Mouse (Mus musculus) neural tube, embryonic 12.5 days (tissue): ENCODE measurements at regions not wholly inside any gene's neighbourhood (a gene's known extent, or its start where the extent isn't known, plus 50 kb on each side); places are given as distances from the start of the nearest gene placed in this dataset.

Experiments
- ATAC-seq: fragments of 200-750 bp; cut with Nextera tagmentation; 2 replicates; pipeline ENCODE4 v1.8.0; 2017; ENCODE audit warnings: low read depth, mild to moderate bottlenecking, moderate TSS enrichment, moderate library complexity; ENCODE audit not compliant: low FRiP score
- H3K27ac ChIP-seq: fragments of 300-500 bp; sonication (generic); 2 replicates; pipeline ENCODE4 v1.5.1; 2016
- H3K27me3 ChIP-seq: fragments of 300-500 bp; sonication (generic); replicated peaks from 2 replicates; pipeline ENCODE4 v1.6.1; 2016; ENCODE audit warnings: mild to moderate bottlenecking
- H3K36me3 ChIP-seq: fragments of 300-500 bp; sonication (generic); 2 replicates; pipeline ENCODE4 v1.6.1; 2016; ENCODE audit warnings: mild to moderate bottlenecking
- H3K4me1 ChIP-seq: fragments of 300-500 bp; sonication (generic); 2 replicates; pipeline ENCODE4 v1.6.1; 2016
- H3K4me2 ChIP-seq: fragments of 300-500 bp; sonication (generic); replicated peaks from 2 replicates; pipeline ENCODE4 v1.6.1; 2016; ENCODE audit warnings: mild to moderate bottlenecking
- H3K4me3 ChIP-seq: fragments of 300-500 bp; sonication (generic); 2 replicates; pipeline ENCODE4 v1.5.1; 2016
- H3K9ac ChIP-seq: fragments of 300-500 bp; sonication (generic); 2 replicates; pipeline ENCODE4 v1.6.1; 2016; ENCODE audit warnings: mild to moderate bottlenecking
- H3K9me3 ChIP-seq: fragments of 300-500 bp; sonication (generic); 2 replicates; pipeline ENCODE4 v1.6.1; 2016; ENCODE audit warnings: mild to moderate bottlenecking
- WGBS: fragments of 180-500 bp; shearing (Covaris S2); methylation state at CpG from one replicate; pipeline ENCODE4 v1.1.7; 2016; 5-methylcytosine and 5-hydroxymethylcytosine counted together

- 35% methylated on average over 5 of the region's 5 CpGs for WGBS
- Histone ChIP-seq H3K36me3 (no peaks in the 10 kb centered on the region), H3K9me3 (no peaks in the 10 kb centered on the region), H3K27ac (no peak overlapping the region), H3K9ac (no peak overlapping the region), H3K27me3 (no peaks in the 10 kb centered on the region), H3K4me1 (no peaks in the 10 kb centered on the region), H3K4me3 (no peak overlapping the region), H3K4me2 (no peak overlapping the region)
- no peak for ATAC-seq
These were observed 145.7 kb upstream of the Syt6 start for GRCm38 (mm10) chr3:103429227-103429788.

- H3K36me3 ChIP-seq, result no peaks in the 10 kb centered on the region
- no peaks in the 10 kb centered on the region for H3K4me1 ChIP-seq
- no peaks in the 10 kb centered on the region for H3K27me3 ChIP-seq
- no peak for ATAC-seq
- no peak overlapping the region for H3K4me2 ChIP-seq
- H3K4me3 ChIP-seq, result no peak overlapping the region
- H3K9ac ChIP-seq, result no peak overlapping the region
- no peaks in the 10 kb centered on the region for H3K9me3 ChIP-seq
- WGBS, result 87% methylated on average over 4 of the region's 4 CpGs
- no peak overlapping the region for H3K27ac ChIP-seq
These were observed 144.9 kb upstream of the Syt6 start for GRCm38 (mm10) chr3:103430131-103430530.

GRCm38 (mm10) chr3:103432254-103432653, 142.8 kb upstream of the Syt6 start:
- H3K36me3 ChIP-seq, result no peaks in the 10 kb centered on the region

GRCm38 (mm10) chr3:103436902-103437603, 138.0 kb upstream of the Syt6 start:
- 79% methylated on average over 9 of the region's 9 CpGs for WGBS
- no peak overlapping the region for H3K4me3 ChIP-seq
- H3K9ac ChIP-seq, result no peak overlapping the region
- no peak overlapping the region for H3K27ac ChIP-seq
- H3K4me1 ChIP-seq, result no peaks in the 10 kb centered on the region
- no peaks in the 10 kb centered on the region for H3K9me3 ChIP-seq
- H3K36me3 ChIP-seq, result no peaks in the 10 kb centered on the region
- H3K4me2 ChIP-seq, result no peak overlapping the region
- H3K27me3 ChIP-seq, result no peaks in the 10 kb centered on the region
- ATAC-seq, result no peak

More at GRCm38 (mm10) chr3:103432254-103432653, 142.8 kb upstream of the Syt6 start:
- ATAC-seq, result no peak
- H3K4me2 ChIP-seq, result no peak overlapping the region
- no peaks in the 10 kb centered on the region for H3K4me1 ChIP-seq
- no peaks in the 10 kb centered on the region for H3K27me3 ChIP-seq
- WGBS, result 42% methylated on average over 5 of the region's 5 CpGs
- H3K9me3 ChIP-seq, result no peaks in the 10 kb centered on the region
- no peak overlapping the region for H3K9ac ChIP-seq
- no peak overlapping the region for H3K27ac ChIP-seq
- H3K4me3 ChIP-seq, result no peak overlapping the region

- WGBS, result 40% methylated on average over 12 of the region's 12 CpGs
- Histone ChIP-seq H3K27ac (no peak overlapping the region), H3K4me2 (no peak overlapping the region)
These were observed 136.2 kb upstream of the Syt6 start for GRCm38 (mm10) chr3:103438791-103439354.

GRCm38 (mm10) chr3:103443247-103443646, 131.8 kb upstream of the Syt6 start:
- no peak overlapping the region for H3K4me3 ChIP-seq

More at GRCm38 (mm10) chr3:103438791-103439354, 136.2 kb upstream of the Syt6 start:
- no peak overlapping the region for H3K4me3 ChIP-seq
- no peaks in the 10 kb centered on the region for H3K9me3 ChIP-seq
- no peaks in the 10 kb centered on the region for H3K36me3 ChIP-seq
- peak; percentile 50; the same call in 1 of the 2 replicates for ATAC-seq
- no peak overlapping the region for H3K9ac ChIP-seq
- H3K4me1 ChIP-seq, result no peaks in the 10 kb centered on the region
- no peaks in the 10 kb centered on the region for H3K27me3 ChIP-seq

GRCm38 (mm10) chr3:103445852-103446251, 129.2 kb upstream of the Syt6 start:
- Histone ChIP-seq H3K27me3 (no peaks in the 10 kb centered on the region), H3K9ac (no peak overlapping the region), H3K4me2 (no peak overlapping the region), H3K4me1 (no peaks in the 10 kb centered on the region), H3K36me3 (no peaks in the 10 kb centered on the region), H3K9me3 (no peaks in the 10 kb centered on the region), H3K27ac (no peak overlapping the region), H3K4me3 (no peak overlapping the region)
- WGBS, result 89% methylated on average over 8 of the region's 8 CpGs
- ATAC-seq, result no peak

More at GRCm38 (mm10) chr3:103443247-103443646, 131.8 kb upstream of the Syt6 start:
- no peak overlapping the region for H3K4me2 ChIP-seq
- H3K4me1 ChIP-seq, result no peaks in the 10 kb centered on the region
- H3K9ac ChIP-seq, result no peak overlapping the region
- no peaks in the 10 kb centered on the region for H3K36me3 ChIP-seq
- no peak for ATAC-seq
- no peaks in the 10 kb centered on the region for H3K9me3 ChIP-seq
- H3K27ac ChIP-seq, result no peak overlapping the region
- H3K27me3 ChIP-seq, result no peaks in the 10 kb centered on the region
- 70% methylated on average over 6 of the region's 6 CpGs for WGBS

GRCm38 (mm10) chr3:103449851-103450250, 125.2 kb upstream of the Syt6 start:
- ATAC-seq, result no peak
- H3K9ac ChIP-seq, result no peak overlapping the region
- no peak overlapping the region for H3K4me3 ChIP-seq
- no peaks in the 10 kb centered on the region for H3K4me1 ChIP-seq
- H3K27me3 ChIP-seq, result no peaks in the 10 kb centered on the region
- no peak overlapping the region for H3K4me2 ChIP-seq
- WGBS, result 72% methylated on average over 7 of the region's 7 CpGs
- no peaks in the 10 kb centered on the region for H3K9me3 ChIP-seq
- H3K27ac ChIP-seq, result no peak overlapping the region
- H3K36me3 ChIP-seq, result no peaks in the 10 kb centered on the region

- Histone ChIP-seq H3K27ac (no peak overlapping the region), H3K36me3 (no peaks in the 10 kb centered on the region), H3K9me3 (no peaks in the 10 kb centered on the region), H3K9ac (no peak overlapping the region), H3K4me2 (no peak overlapping the region), H3K27me3 (no peaks in the 10 kb centered on the region), H3K4me3 (no peak overlapping the region), H3K4me1 (no peaks in the 10 kb centered on the region)
- WGBS, result 79% methylated on average over 3 of the region's 3 CpGs
- ATAC-seq, result no peak
These were observed 123.1 kb upstream of the Syt6 start for GRCm38 (mm10) chr3:103451971-103452370.

GRCm38 (mm10) chr3:103463760-103464159, 111.3 kb upstream of the Syt6 start:
- Histone ChIP-seq H3K4me2 (no peak overlapping the region), H3K4me1 (no peaks in the 10 kb centered on the region), H3K27ac (no peak overlapping the region), H3K9me3 (no peaks in the 10 kb centered on the region), H3K36me3 (no peaks in the 10 kb centered on the region), H3K27me3 (no peaks in the 10 kb centered on the region), H3K4me3 (no peak overlapping the region), H3K9ac (no peak overlapping the region)
- ATAC-seq, result no peak
- WGBS, result 57% methylated on average over 4 of the region's 4 CpGs

GRCm38 (mm10) chr3:103464181-103464580, 110.8 kb upstream of the Syt6 start:
- Histone ChIP-seq H3K9me3 (no peaks in the 10 kb centered on the region), H3K36me3 (no peaks in the 10 kb centered on the region), H3K27me3 (no peaks in the 10 kb centered on the region), H3K4me1 (no peaks in the 10 kb centered on the region), H3K27ac (no peak overlapping the region), H3K9ac (no peak overlapping the region), H3K4me3 (no peak overlapping the region), H3K4me2 (no peak overlapping the region)
- no peak for ATAC-seq
- 71% methylated on average over 5 of the region's 5 CpGs for WGBS

- Histone ChIP-seq H3K9me3 (no peaks in the 10 kb centered on the region), H3K4me2 (no peak overlapping the region), H3K27ac (no peak overlapping the region), H3K4me3 (no peak overlapping the region), H3K36me3 (no peaks in the 10 kb centered on the region), H3K27me3 (no peaks in the 10 kb centered on the region), H3K4me1 (no peaks in the 10 kb centered on the region), H3K9ac (no peak overlapping the region)
- ATAC-seq, result no peak
- 14% methylated on average over 4 of the region's 4 CpGs for WGBS
These were observed 110.3 kb upstream of the Syt6 start for GRCm38 (mm10) chr3:103464729-103465128.
